Mouse (Mus musculus): ENCODE data around the gene Nrg4. TPM values are rescaled to one million over a fixed set of nuclear protein-coding genes. Genes with fewer than 3 reads are reported as not detected.

Nrg4 gene
- 0.86 and 1.3 TPM in 2 replicates for polyA plus RNA-seq (2014; fragmentation: Nextera tagmentation; extraction: Ambion mirVana)

DNA sequence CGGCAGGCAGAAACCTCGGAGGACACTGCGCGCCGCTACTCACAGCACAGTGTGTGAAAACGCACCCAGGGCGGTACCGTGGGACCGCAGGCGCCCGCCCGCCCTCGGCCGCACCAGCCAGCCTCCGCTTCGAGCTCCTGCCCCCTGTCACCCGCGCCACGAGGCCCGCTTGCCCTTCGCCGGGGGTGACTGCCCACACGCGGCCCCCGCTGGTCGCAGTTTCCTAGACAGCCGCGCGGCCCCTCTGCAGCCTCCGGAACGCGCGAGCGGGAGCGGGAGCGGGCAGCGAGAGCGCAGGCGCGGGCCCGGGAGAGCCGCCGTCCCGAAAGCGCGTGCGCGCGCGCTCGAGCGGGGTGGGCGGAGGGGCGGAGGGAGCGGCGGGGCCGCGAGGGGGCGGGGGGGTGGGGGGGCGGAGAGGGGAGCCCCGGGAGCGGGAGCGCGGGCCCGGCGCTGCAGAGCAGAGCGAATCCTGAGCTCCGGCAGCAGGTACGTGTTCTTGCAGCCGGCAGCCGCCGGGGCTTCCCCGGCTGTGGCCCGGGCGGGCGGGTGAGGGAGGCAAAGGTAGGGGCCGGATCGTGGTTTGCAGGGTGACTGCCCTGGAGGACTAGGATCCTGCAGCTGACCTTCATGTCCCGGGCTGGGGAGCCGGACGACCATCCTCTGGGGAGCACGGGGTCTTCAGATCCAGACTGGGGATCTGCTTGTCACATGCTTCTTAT is at the start of gene Nrg4, which contains the start of gene Tmem266:
Gene Nrg4 (minus strand): TSS at position 330 of the 719 bp plus-strand sequence.
Gene Tmem266 (plus strand): TSS at position 399 of the 719 bp plus-strand sequence.
- Histone ChIP-seq H3K9ac (ENCODE audit: low read depth, low read length) (peak within 1 kb of the TSS; percentile 19), H3K9me3 (ENCODE audit: control insufficient read depth, low read length) (no peaks in the 10 kb centered on the region), H3K36me3 (ENCODE audit: control insufficient read depth, insufficient read depth, low read length) (no peaks in the 10 kb centered on the region), H3K4me1 (ENCODE audit: control insufficient read depth, insufficient read depth, low read length) (no peaks in the 10 kb centered on the region), H3K4me3 (ENCODE audit: low read length) (peak within 1 kb of the TSS; percentile 49), H3K27ac (ENCODE audit: low read depth, low read length) (no peak within 1 kb of the TSS), H3K4me2 (replicated peaks; ENCODE audit: low read depth, low read length) (peak within 1 kb of the TSS; percentile 81), H3K27me3 (ENCODE audit: control insufficient read depth, insufficient read depth, low read length) (peaks cover 71% of the 10 kb centered on the region)
- ATAC-seq (ENCODE audit: low FRiP score, low TSS enrichment), result peak; percentile 87
- under 1% methylated on average over 63 of the region's 82 CpGs for WGBS

DNA sequence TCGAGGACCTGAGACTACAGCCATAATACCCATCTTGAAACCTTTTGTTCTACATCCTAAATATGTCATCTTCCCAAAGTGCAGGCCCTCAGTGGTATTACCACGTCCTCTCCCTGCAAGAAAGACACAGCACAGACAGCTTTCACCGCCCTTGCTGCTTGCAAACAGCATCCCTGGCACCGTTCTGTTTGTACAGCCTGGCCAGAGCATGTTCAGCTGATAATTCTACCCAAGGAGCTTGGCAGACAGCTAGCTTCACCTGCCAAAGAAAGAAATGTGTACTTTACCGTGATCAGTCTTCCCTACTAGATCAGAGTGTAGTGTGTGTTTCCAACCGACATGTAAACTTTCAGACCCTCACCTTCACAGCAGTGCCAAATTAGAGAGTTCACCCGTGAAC is 45.3 kb upstream of the Nrg4 start:
- no peak for ATAC-seq (ENCODE audit: low FRiP score, low TSS enrichment)
- no peaks in the 10 kb centered on the region for H3K4me1 ChIP-seq (ENCODE audit: control insufficient read depth, insufficient read depth, low read length)
- 82% methylated on average over 7 of the region's 7 CpGs for WGBS
- no peak overlapping the region for H3K9ac ChIP-seq (ENCODE audit: low read depth, low read length)
- H3K27ac ChIP-seq (ENCODE audit: low read depth, low read length), result no peak overlapping the region
- 0 out of 2 replicates have a peak, but pooled peaks cover 5% of the 10 kb centered on the region for H3K27me3 ChIP-seq (ENCODE audit: control insufficient read depth, insufficient read depth, low read length)
- no peaks in the 10 kb centered on the region for H3K9me3 ChIP-seq (ENCODE audit: control insufficient read depth, low read length)
- no peak overlapping the region for H3K4me3 ChIP-seq (ENCODE audit: low read length)
- no peaks in the 10 kb centered on the region for H3K36me3 ChIP-seq (ENCODE audit: control insufficient read depth, insufficient read depth, low read length)
- no peak overlapping the region for H3K4me2 ChIP-seq (replicated peaks; ENCODE audit: low read depth, low read length)

DNA sequence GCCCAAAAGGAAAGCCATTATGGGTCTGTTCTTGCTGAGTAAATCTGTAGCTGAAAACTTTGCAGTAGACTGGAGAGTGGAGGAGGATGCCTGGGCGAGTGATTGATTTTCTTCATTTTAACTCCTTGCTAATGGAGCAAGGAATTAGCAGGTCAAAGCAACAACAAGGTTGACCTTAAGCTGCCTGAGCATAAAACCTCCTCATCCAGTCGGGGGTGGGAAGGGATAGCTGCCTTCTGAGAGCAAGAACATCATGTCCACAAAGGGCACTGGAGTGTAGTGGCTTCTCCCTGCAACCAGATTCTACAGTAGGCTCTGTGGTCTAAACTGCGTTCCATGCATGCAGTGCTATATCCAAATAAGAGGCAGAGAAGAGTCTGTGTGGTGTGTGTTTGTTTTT is 41.4 kb upstream of the Nrg4 start:
- WGBS, result 13% methylated on average over 3 of the region's 3 CpGs
- Histone ChIP-seq H3K27ac (ENCODE audit: low read depth, low read length) (no peak overlapping the region), H3K36me3 (ENCODE audit: control insufficient read depth, insufficient read depth, low read length) (no peaks in the 10 kb centered on the region), H3K27me3 (ENCODE audit: control insufficient read depth, insufficient read depth, low read length) (0 out of 2 replicates have a peak, but pooled peaks cover 8% of the 10 kb centered on the region), H3K4me1 (ENCODE audit: control insufficient read depth, insufficient read depth, low read length) (no peaks in the 10 kb centered on the region), H3K4me3 (ENCODE audit: low read length) (no peak overlapping the region), H3K4me2 (replicated peaks; ENCODE audit: low read depth, low read length) (no peak overlapping the region), H3K9me3 (ENCODE audit: control insufficient read depth, low read length) (no peaks in the 10 kb centered on the region), H3K9ac (ENCODE audit: low read depth, low read length) (no peak overlapping the region)
- ATAC-seq (ENCODE audit: low FRiP score, low TSS enrichment), result 0 out of 2 replicates have a peak, but pooled peaks have one; percentile 55

DNA sequence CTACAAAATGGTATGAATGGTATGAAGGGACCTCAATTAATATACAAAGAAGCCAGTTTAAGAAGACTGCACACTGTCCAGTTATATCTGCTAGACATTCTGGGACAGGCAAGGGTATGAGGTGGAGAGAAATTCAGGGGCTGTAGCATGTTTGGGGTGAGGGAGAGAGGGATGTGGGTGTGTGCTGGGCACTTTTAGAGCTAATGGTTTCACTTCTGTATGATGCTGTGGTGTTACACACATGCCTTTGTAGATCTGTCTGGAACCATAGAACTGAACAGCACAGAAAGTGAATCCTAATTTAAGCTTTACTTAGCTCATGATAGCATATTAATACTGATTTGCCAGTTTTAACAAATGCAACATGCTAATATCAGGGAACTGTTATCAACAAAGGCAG is 37.1 kb upstream of the Nrg4 start:
- no peak overlapping the region for H3K9ac ChIP-seq (ENCODE audit: low read depth, low read length)
- H3K9me3 ChIP-seq (ENCODE audit: control insufficient read depth, low read length), result no peaks in the 10 kb centered on the region

DNA sequence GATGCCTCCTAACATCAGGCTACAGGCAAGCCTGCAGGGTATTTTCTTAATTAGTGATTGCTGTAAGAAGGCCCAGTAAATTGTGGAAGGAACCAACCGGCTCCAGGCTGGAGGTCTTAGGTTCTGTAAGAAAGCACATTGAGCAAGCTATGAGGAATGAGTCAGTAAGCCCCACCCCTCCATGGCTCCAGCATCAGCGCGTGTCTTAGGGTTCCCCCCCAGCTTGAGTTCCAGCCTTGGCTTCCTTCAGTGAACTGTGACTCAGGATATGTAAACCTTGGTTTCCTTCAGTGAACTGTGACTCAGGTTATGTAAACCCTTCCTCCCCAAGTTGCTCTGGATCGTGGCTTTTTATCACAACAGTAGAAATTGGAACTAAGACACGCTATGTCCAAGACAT is 35.3 kb upstream of the Nrg4 start:
- H3K4me2 ChIP-seq (replicated peaks; ENCODE audit: low read depth, low read length), result no peak overlapping the region
- WGBS, result 37% methylated on average over 5 of the region's 5 CpGs
- no peak overlapping the region for H3K27ac ChIP-seq (ENCODE audit: low read depth, low read length)
- no peak overlapping the region for H3K4me3 ChIP-seq (ENCODE audit: low read length)
- no peaks in the 10 kb centered on the region for H3K36me3 ChIP-seq (ENCODE audit: control insufficient read depth, insufficient read depth, low read length)
- H3K9me3 ChIP-seq (ENCODE audit: control insufficient read depth, low read length), result no peaks in the 10 kb centered on the region
- H3K9ac ChIP-seq (ENCODE audit: low read depth, low read length), result no peak overlapping the region
- ATAC-seq (ENCODE audit: low FRiP score, low TSS enrichment), result peak; percentile 28; the same call in 1 of the 2 replicates
- no peaks in the 10 kb centered on the region for H3K4me1 ChIP-seq (ENCODE audit: control insufficient read depth, insufficient read depth, low read length)
- H3K27me3 ChIP-seq (ENCODE audit: control insufficient read depth, insufficient read depth, low read length), result peaks cover 15% of the 10 kb centered on the region

More for the DNA sequence above, 37.1 kb upstream of the Nrg4 start:
- no peak overlapping the region for H3K4me3 ChIP-seq (ENCODE audit: low read length)
- H3K4me2 ChIP-seq (replicated peaks; ENCODE audit: low read depth, low read length), result no peak overlapping the region
- no peak for ATAC-seq (ENCODE audit: low FRiP score, low TSS enrichment)
- no peak overlapping the region for H3K27ac ChIP-seq (ENCODE audit: low read depth, low read length)
- no peaks in the 10 kb centered on the region for H3K4me1 ChIP-seq (ENCODE audit: control insufficient read depth, insufficient read depth, low read length)
- H3K27me3 ChIP-seq (ENCODE audit: control insufficient read depth, insufficient read depth, low read length), result peaks cover 12% of the 10 kb centered on the region
- H3K36me3 ChIP-seq (ENCODE audit: control insufficient read depth, insufficient read depth, low read length), result no peaks in the 10 kb centered on the region

DNA sequence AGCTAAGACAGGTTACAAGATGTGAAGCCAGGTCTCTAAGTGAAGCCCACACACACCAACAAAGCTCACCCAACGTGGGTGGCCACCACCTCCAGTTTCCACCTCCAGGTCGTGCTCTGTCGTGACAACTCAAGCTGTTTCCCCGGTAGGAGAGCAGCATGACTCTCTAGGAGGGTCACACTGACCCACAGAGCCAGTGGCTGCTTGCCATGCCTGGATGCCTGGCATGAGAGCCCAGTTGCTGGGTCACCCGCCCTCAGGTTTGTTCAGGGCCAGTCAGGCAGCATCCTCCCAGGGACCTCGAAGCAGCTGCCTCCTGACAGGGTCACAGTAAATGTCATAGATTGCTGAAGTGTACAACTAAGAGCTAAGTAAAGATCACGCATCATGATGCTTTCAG is 34.2 kb upstream of the Nrg4 start:
- H3K27ac ChIP-seq (ENCODE audit: low read depth, low read length), result no peak overlapping the region
- H3K4me2 ChIP-seq (replicated peaks; ENCODE audit: low read depth, low read length), result no peak overlapping the region
- peaks cover 19% of the 10 kb centered on the region for H3K27me3 ChIP-seq (ENCODE audit: control insufficient read depth, insufficient read depth, low read length)
- H3K9me3 ChIP-seq (ENCODE audit: control insufficient read depth, low read length), result no peaks in the 10 kb centered on the region
- H3K4me1 ChIP-seq (ENCODE audit: control insufficient read depth, insufficient read depth, low read length), result no peaks in the 10 kb centered on the region
- no peak for ATAC-seq (ENCODE audit: low FRiP score, low TSS enrichment)
- 48% methylated on average over 7 of the region's 7 CpGs for WGBS
- H3K9ac ChIP-seq (ENCODE audit: low read depth, low read length), result no peak overlapping the region
- no peak overlapping the region for H3K4me3 ChIP-seq (ENCODE audit: low read length)
- no peaks in the 10 kb centered on the region for H3K36me3 ChIP-seq (ENCODE audit: control insufficient read depth, insufficient read depth, low read length)

DNA sequence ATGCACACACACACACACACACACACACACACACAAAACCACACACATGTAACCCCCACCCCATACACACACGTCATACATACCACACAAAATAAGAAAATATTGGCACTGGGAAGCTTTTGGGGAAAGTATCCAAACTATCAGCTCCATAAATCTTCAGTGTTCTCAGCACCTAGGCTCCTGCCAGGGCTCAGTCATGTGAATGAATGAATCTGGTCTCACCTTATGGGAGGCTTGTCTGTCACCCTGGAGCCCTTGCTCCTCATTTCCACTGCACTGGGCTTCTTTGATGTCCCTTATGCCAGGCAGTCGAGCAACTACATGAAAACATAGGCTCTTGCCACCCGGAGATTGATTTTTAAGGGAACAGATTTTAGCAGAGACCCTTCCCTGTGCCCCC is 33.7 kb upstream of the Nrg4 start:
- H3K4me3 ChIP-seq (ENCODE audit: low read length), result no peak overlapping the region
- H3K27ac ChIP-seq (ENCODE audit: low read depth, low read length), result no peak overlapping the region
- H3K27me3 ChIP-seq (ENCODE audit: control insufficient read depth, insufficient read depth, low read length), result peaks cover 19% of the 10 kb centered on the region
- no peak overlapping the region for H3K9ac ChIP-seq (ENCODE audit: low read depth, low read length)
- no peaks in the 10 kb centered on the region for H3K4me1 ChIP-seq (ENCODE audit: control insufficient read depth, insufficient read depth, low read length)
- no peaks in the 10 kb centered on the region for H3K9me3 ChIP-seq (ENCODE audit: control insufficient read depth, low read length)
- WGBS, result 78% methylated on average over 3 of the region's 3 CpGs
- H3K4me2 ChIP-seq (replicated peaks; ENCODE audit: low read depth, low read length), result no peak overlapping the region
- no peak for ATAC-seq (ENCODE audit: low FRiP score, low TSS enrichment)
- no peaks in the 10 kb centered on the region for H3K36me3 ChIP-seq (ENCODE audit: control insufficient read depth, insufficient read depth, low read length)

DNA sequence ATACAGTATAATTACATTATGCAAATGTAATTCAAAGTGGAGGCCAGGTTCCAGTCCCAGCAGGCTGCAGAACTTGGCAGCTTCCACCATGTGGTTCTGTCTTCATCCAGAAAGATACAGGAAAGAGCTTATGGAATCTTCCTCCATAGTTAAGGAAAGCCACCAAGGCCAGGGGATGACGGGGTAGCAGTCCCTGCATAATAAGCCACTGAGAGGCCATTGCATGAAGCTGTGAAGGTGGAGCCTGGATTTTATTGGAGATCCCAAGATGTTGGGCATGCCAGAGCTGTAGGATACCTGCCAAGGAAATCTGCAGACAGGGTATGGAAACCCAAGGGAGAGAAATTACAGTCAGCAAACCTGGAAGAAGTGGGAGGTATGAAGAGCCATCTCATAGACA is 30.5 kb upstream of the Nrg4 start:
- Histone ChIP-seq H3K27ac (ENCODE audit: low read depth, low read length) (no peak overlapping the region), H3K9me3 (ENCODE audit: control insufficient read depth, low read length) (no peaks in the 10 kb centered on the region), H3K4me1 (ENCODE audit: control insufficient read depth, insufficient read depth, low read length) (no peaks in the 10 kb centered on the region), H3K4me2 (replicated peaks; ENCODE audit: low read depth, low read length) (no peak overlapping the region), H3K36me3 (ENCODE audit: control insufficient read depth, insufficient read depth, low read length) (no peaks in the 10 kb centered on the region), H3K9ac (ENCODE audit: low read depth, low read length) (no peak overlapping the region), H3K4me3 (ENCODE audit: low read length) (no peak overlapping the region), H3K27me3 (ENCODE audit: control insufficient read depth, insufficient read depth, low read length) (peaks cover 19% of the 10 kb centered on the region)
- WGBS, result 80% methylated on average over 1 of the region's 1 CpGs
- ATAC-seq (ENCODE audit: low FRiP score, low TSS enrichment), result no peak

DNA sequence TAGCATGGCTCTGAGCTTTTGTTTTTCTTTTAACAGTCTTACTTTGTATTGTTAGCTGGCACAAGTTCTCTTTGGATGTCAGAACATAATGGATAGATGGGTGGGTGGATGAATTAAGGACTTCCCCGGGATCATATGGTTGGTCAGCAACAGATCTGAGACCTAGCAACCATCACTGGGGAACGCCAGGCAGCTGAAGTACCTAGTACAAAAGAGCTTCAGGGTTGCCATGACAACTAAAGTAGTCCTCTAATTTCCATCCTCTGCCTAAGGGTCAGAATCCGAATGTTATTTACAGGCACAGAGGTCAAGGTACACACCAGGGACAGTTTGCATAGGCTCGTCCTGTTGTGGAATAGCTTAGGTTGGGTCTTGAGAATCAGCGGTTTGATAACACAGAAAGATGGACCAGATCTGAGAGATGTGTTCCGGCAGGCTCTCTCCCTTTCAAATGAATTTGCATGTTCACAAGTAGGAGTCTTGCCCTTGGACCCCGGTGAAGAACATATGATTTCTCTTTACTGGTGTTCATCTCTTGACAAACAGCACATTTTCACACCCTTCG is 28.7 kb upstream of the Nrg4 start:
- WGBS, result 60% methylated on average over 8 of the region's 8 CpGs
- no peaks in the 10 kb centered on the region for H3K36me3 ChIP-seq (ENCODE audit: control insufficient read depth, insufficient read depth, low read length)
- H3K4me2 ChIP-seq (replicated peaks; ENCODE audit: low read depth, low read length), result no peak overlapping the region
- H3K27me3 ChIP-seq (ENCODE audit: control insufficient read depth, insufficient read depth, low read length), result peaks cover 15% of the 10 kb centered on the region; the same call in 1 of the 2 replicates
- no peaks in the 10 kb centered on the region for H3K9me3 ChIP-seq (ENCODE audit: control insufficient read depth, low read length)
- no peak overlapping the region for H3K27ac ChIP-seq (ENCODE audit: low read depth, low read length)
- no peak overlapping the region for H3K4me3 ChIP-seq (ENCODE audit: low read length)
- no peak for ATAC-seq (ENCODE audit: low FRiP score, low TSS enrichment)
- no peak overlapping the region for H3K9ac ChIP-seq (ENCODE audit: low read depth, low read length)
- no peaks in the 10 kb centered on the region for H3K4me1 ChIP-seq (ENCODE audit: control insufficient read depth, insufficient read depth, low read length)
